ENCODE assay signal across 10 mouse cellular contexts in the genomic region with DNA sequence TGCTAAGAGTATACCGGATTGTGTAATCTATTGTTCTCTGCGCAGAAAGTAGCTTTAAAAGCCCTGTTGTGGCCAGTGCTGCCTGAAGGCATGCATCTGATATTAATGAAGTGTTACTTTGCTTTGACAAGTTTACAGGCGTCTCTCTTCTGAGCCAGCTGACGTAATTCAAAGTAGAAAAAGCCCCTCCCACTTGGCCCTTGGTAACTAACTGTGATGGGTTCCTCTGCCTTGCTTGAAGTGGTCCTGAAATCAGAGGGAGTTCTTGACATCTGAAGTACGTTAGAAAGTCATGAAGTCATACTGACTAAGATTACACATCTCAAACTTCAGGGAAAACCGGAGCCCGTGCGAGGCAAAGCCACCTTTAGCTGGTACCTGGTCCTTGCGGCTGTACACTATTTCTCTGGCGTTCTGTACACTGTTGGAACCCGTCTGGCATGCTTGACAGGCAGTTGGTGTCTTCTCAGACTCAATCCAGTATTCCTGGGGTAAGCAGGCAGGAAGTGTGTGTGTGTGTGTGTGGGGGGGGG.
DNase-seq lines count a peak whose midpoint lies in the region; ATAC-seq and TF ChIP-seq lines count a peak whose summit lies in the region.
"Had no signal": no experiment of that assay in that cellular context is flagged by ENCODE, and none has a peak within 500 bp of the region (broad histone marks: within the 10 kb centered on the region; RNA-seq: fewer than 3 reads in every experiment).

No protein-coding gene starts in this region.

- peak; percentile 82 for DNase-seq in midbrain, embryonic 11.5 days (ENCODE audit: low spot score, missing footprints)
- DNase-seq in midbrain, postnatal 0 days (ENCODE audit: low spot score) = no peak
- peak; percentile 14 for DNase-seq in kidney, adult 9 months
- DNase-seq in mesoderm, embryonic 11.5 days (ENCODE audit: low read depth, low spot score) = peak; percentile 12
- DNase-seq in gastrocnemius, postnatal 10 days = no peak
- no peak for DNase-seq in gastrocnemius, adult 18-20 months (ENCODE audit: low spot score)

- H3K27me3 ChIP-seq in midbrain, embryonic 11.5 days (ENCODE audit: control insufficient read depth, insufficient read depth, low read length) = no peaks in the 10 kb centered on the region
- H3K27me3 ChIP-seq in midbrain, postnatal 0 days (ENCODE audit: insufficient read depth, low read length) = no peaks in the 10 kb centered on the region
- H3K27me3 ChIP-seq in forebrain, embryonic 16.5 days (replicated peaks; ENCODE audit: control insufficient read depth, insufficient read depth, low read length) = no peaks in the 10 kb centered on the region

- H3K27ac ChIP-seq in midbrain, embryonic 11.5 days (ENCODE audit: low read depth, low read length) = no peak overlapping the region
- no peak overlapping the region for H3K27ac ChIP-seq in midbrain, postnatal 0 days (ENCODE audit: low read depth, low read length)
- H3K27ac ChIP-seq in forebrain, embryonic 16.5 days (ENCODE audit: low read length) = no peak overlapping the region

- H3K4me3 ChIP-seq in midbrain, embryonic 11.5 days (ENCODE audit: low read depth, low read length) = no peak overlapping the region
- H3K4me3 ChIP-seq in midbrain, postnatal 0 days (ENCODE audit: low read depth, low read length) = no peak overlapping the region
- H3K4me3 ChIP-seq in forebrain, embryonic 16.5 days (replicated peaks; ENCODE audit: low read length) = no peak overlapping the region
- H3K4me3 ChIP-seq: erythroblast, embryonic 14.5 days had no signal

- no peak for TF ChIP-seq CTCF in midbrain, postnatal 0 days (IDR thresholded peaks at IDR 0.05)

- WGBS in midbrain, embryonic 11.5 days = 77% methylated on average over 11 of the region's 11 CpGs
- WGBS in midbrain, postnatal 0 days = 64% methylated on average over 11 of the region's 11 CpGs
- 47% methylated on average over 11 of the region's 11 CpGs for WGBS in forebrain, embryonic 16.5 days

- no peaks in the 10 kb centered on the region for H3K36me3 ChIP-seq in midbrain, embryonic 11.5 days (ENCODE audit: control insufficient read depth, insufficient read depth, low read length)
- H3K36me3 ChIP-seq in midbrain, postnatal 0 days (ENCODE audit: insufficient read depth, low read length) = no peaks in the 10 kb centered on the region
- H3K36me3 ChIP-seq in forebrain, embryonic 16.5 days (ENCODE audit: control insufficient read depth, insufficient read depth) = no peaks in the 10 kb centered on the region
- H3K36me3 ChIP-seq: G1E had no signal

- ATAC-seq in midbrain, embryonic 11.5 days (ENCODE audit: low FRiP score) = 0 out of 2 replicates have a peak, but pooled peaks have one; percentile 50
- no peak for ATAC-seq in midbrain, postnatal 0 days (ENCODE audit: low FRiP score)
- ATAC-seq in forebrain, embryonic 16.5 days = peak; percentile 72
- ATAC-seq in CD4-positive, CD25-positive, alpha-beta regulatory T cell, adult 4 months = no peak

- H3K4me1 ChIP-seq in midbrain, embryonic 11.5 days (ENCODE audit: control insufficient read depth, insufficient read depth, low read length) = no peaks in the 10 kb centered on the region
- no peaks in the 10 kb centered on the region for H3K4me1 ChIP-seq in midbrain, postnatal 0 days (ENCODE audit: insufficient read depth, low read length)
- peaks cover 2% of the 10 kb centered on the region for H3K4me1 ChIP-seq in forebrain, embryonic 16.5 days (replicated peaks; ENCODE audit: control insufficient read depth, insufficient read depth, low read length)

- H3K9ac ChIP-seq in midbrain, embryonic 11.5 days (ENCODE audit: low read length) = no peak overlapping the region
- H3K9ac ChIP-seq in midbrain, postnatal 0 days (replicated peaks; ENCODE audit: low read length, poor library complexity, severe bottlenecking) = no peak overlapping the region
- no peak overlapping the region for H3K9ac ChIP-seq in forebrain, embryonic 16.5 days (replicated peaks; ENCODE audit: low read depth, low read length)

- no peak overlapping the region for H3K4me2 ChIP-seq in midbrain, embryonic 11.5 days
- H3K4me2 ChIP-seq in midbrain, postnatal 0 days (ENCODE audit: low read depth, low read length, poor library complexity, severe bottlenecking) = no peak overlapping the region
- H3K4me2 ChIP-seq in forebrain, embryonic 16.5 days (ENCODE audit: low read length) = no peak overlapping the region; the same call in 1 of the 2 replicates

- no peaks in the 10 kb centered on the region for H3K9me3 ChIP-seq in midbrain, embryonic 11.5 days (ENCODE audit: control insufficient read depth, low read length)
- no peaks in the 10 kb centered on the region for H3K9me3 ChIP-seq in midbrain, postnatal 0 days (ENCODE audit: low read length)
- no peaks in the 10 kb centered on the region; the same call in 1 of the 2 replicates for H3K9me3 ChIP-seq in forebrain, embryonic 16.5 days (ENCODE audit: control insufficient read depth, low read length)
- H3K9me3 ChIP-seq: G1E had no signal

Comparison
In these comparisons a context has a peak if more than half of its experiments do, and no peak if none do; other contexts are left out.
1. ATAC-seq: peak in midbrain, embryonic 11.5 days (single experiment) and forebrain, embryonic 16.5 days (single experiment); none in midbrain, postnatal 0 days (single experiment) and CD4-positive, CD25-positive, alpha-beta regulatory T cell, adult 4 months (single experiment).
2. DNase-seq: peak in midbrain, embryonic 11.5 days (single experiment), kidney, adult 9 months (single experiment) and mesoderm, embryonic 11.5 days (single experiment); none in midbrain, postnatal 0 days (single experiment), gastrocnemius, postnatal 10 days (single experiment) and gastrocnemius, adult 18-20 months (single experiment).